Mouse (Mus musculus) myocyte (in vitro differentiated cells): Measurements from ENCODE around the gene Ankrd33b. TPM values are rescaled to one million over a fixed set of nuclear protein-coding genes. Genes with fewer than 3 reads are reported as not detected.
A peak's percentile ranks its signal among the peaks of the same experiment; 100 is the strongest.

ENCODE experiments used
- H3K27me3 ChIP-seq: one replicate; pipeline ENCODE4 v1.6.1; 2011; ENCODE audit not compliant: control insufficient read depth, insufficient read depth, insufficient read length
- H3K36me3 ChIP-seq: one replicate; pipeline ENCODE4 v1.6.1; 2011; ENCODE audit not compliant: control insufficient read depth, insufficient read depth
- H3K4me2 ChIP-seq: one replicate; pipeline ENCODE4 v1.6.1; 2011; ENCODE audit warnings: low read depth, control low read depth
- H3K4me3 ChIP-seq: one replicate; pipeline ENCODE4 v1.5.1; 2011; ENCODE audit warnings: mild to moderate bottlenecking, control low read depth, moderate library complexity
- H3K79me2 ChIP-seq: one replicate; pipeline ENCODE4 v1.6.1; 2011; ENCODE audit not compliant: control insufficient read depth, insufficient read depth
- H3ac ChIP-seq: one replicate; pipeline ENCODE4 v1.6.1; 2011; ENCODE audit not compliant: control insufficient read depth, insufficient read length
- CEBPB ChIP-seq: IDR thresholded peaks from 2 replicates; pipeline ENCODE4 v1.6.1; 2011; ENCODE audit warnings: mild to moderate bottlenecking, moderate library complexity; ENCODE audit not compliant: poor library complexity, insufficient read depth, severe bottlenecking
- E2F4 ChIP-seq: IDR thresholded peaks from one replicate; pipeline ENCODE4 v1.6.1; 2011; ENCODE audit warnings: mild to moderate bottlenecking, control low read depth, moderate library complexity; ENCODE audit not compliant: insufficient read depth
- MAX ChIP-seq: IDR thresholded peaks from one replicate; pipeline ENCODE4 v1.6.1; 2011; ENCODE audit warnings: low read depth, mild to moderate bottlenecking, control low read depth
- MYOD1 ChIP-seq, 3 experiments: IDR thresholded peaks; one replicate each; pipeline ENCODE4 v1.6.1; 2011; ENCODE audit warnings: control low read depth in 2 of 3, low read depth in 2 of 3, mild to moderate bottlenecking in 2 of 3, moderate library complexity in 1 of 3; ENCODE audit not compliant: insufficient read length in 2 of 3, control insufficient read depth in 1 of 3
- MYOG ChIP-seq, 3 experiments: IDR thresholded peaks; one replicate each; pipeline ENCODE4 v1.6.1; 2011; ENCODE audit warnings: control low read depth in 2 of 3, low read depth in 2 of 3, mild to moderate bottlenecking in 2 of 3; ENCODE audit not compliant: insufficient read length in 2 of 3, control insufficient read depth in 1 of 3, insufficient read depth in 1 of 3
- POLR2A ChIP-seq: IDR thresholded peaks from one replicate; pipeline ENCODE4 v1.6.1; 2011; ENCODE audit warnings: low read depth, mild to moderate bottlenecking, control low read depth, moderate library complexity; ENCODE audit not compliant: insufficient read length
- POLR2AphosphoS2 ChIP-seq: IDR thresholded peaks from one replicate; pipeline ENCODE4 v1.6.1; 2011; ENCODE audit warnings: low read depth, control low read depth; ENCODE audit not compliant: insufficient read length
- REST ChIP-seq: IDR thresholded peaks from one replicate; pipeline ENCODE4 v1.6.1; 2011; ENCODE audit warnings: mild to moderate bottlenecking, control low read depth, moderate library complexity; ENCODE audit not compliant: insufficient read depth, insufficient read length
- SRF ChIP-seq: IDR thresholded peaks from one replicate; pipeline ENCODE4 v1.6.1; 2011; ENCODE audit warnings: low read depth; ENCODE audit not compliant: control insufficient read depth, insufficient read length
- TCF12 ChIP-seq: IDR thresholded peaks from one replicate; pipeline ENCODE4 v1.6.1; 2011; ENCODE audit warnings: mild to moderate bottlenecking, control low read depth; ENCODE audit not compliant: poor library complexity, insufficient read depth, severe bottlenecking
- TCF3 ChIP-seq: IDR thresholded peaks from one replicate; pipeline ENCODE4 v1.6.1; 2011; ENCODE audit warnings: low read depth, control low read depth; ENCODE audit not compliant: insufficient read length
- USF1 ChIP-seq: IDR thresholded peaks from one replicate; pipeline ENCODE4 v1.6.1; 2011; ENCODE audit warnings: low read depth, mild to moderate bottlenecking, control low read depth, moderate library complexity
- polyA plus RNA-seq: library from polyadenylated mRNA; unstranded; fragments of >200 nt; fragmentation: generic; extraction: Trizol; gene quantifications from one replicate; pipeline ENCODE4 v1.2.1, GENCODE M21; 2012; ENCODE audit warnings: missing spikeins

Gene Ankrd33b
- polyA plus RNA-seq, 1 experiment = 5.7 TPM

DNA sequence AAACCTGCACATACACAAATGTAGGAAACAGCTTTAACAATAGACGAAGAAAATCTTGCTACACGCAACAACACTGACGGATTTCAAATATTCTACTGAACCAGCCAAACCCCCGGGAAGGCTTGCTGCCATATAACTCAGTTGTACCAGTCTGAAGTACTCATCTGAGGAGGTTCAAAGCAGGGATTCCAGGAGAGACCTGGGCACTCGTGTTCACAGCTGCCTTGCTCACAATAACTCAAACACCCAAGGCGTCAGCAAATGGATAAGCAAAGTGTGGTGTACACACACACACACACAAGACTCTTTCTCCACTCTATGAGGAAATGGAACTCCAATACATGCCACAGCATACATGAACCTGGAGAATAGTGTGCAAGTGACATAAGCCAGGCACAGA is 29.5 kb downstream of the Ankrd33b start:
- no peak for TF ChIP-seq TCF12
- no peak for TF ChIP-seq POLR2AphosphoS2
- TF ChIP-seq TCF3 = no peak
- no peak for TF ChIP-seq E2F4
- no peak for TF ChIP-seq POLR2A
- TF ChIP-seq REST = no peak
- no peak for TF ChIP-seq MYOG (IDR thresholded peaks at IDR 0.05; ENCODE audit: control insufficient read depth in 1 of 3, insufficient read depth in 1 of 3, insufficient read length in 2 of 3, low read depth in 2 of 3)
- no peak for TF ChIP-seq MYOD1 (IDR thresholded peaks at IDR 0.05; ENCODE audit: control insufficient read depth in 1 of 3, insufficient read length in 2 of 3, low read depth in 2 of 3)
- TF ChIP-seq SRF = no peak
- no peak for TF ChIP-seq CEBPB
- TF ChIP-seq MAX = no peak
- H3K27me3 ChIP-seq = no peaks in the 10 kb centered on the region
- peak overlapping the region; percentile 63 for H3K4me2 ChIP-seq

DNA sequence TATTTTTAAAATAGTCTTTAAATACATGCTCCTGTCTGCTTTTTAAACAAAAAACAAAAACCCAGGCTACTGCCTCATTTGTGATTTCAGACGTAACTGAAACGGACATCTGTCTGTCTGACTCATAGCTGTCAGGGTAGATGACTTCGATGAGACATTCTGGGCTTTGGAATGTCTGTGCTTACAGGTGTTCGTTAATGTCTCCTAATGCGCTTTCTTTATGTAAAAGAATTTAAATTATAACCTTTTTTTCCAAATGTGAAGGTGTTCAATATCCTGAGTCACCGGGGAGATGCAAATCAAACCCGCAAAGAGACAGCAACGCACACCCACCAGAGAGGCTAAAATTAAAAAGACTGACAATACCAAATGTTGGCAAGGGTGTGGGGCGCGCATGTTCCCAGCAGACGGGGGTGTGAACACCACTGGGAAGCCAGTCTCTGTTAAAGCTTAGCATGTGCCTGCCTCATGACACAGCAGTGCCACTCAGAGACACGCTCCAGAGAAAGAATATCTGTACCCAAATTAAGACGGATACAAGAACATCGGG is 30.3 kb downstream of the Ankrd33b start:
- Histone ChIP-seq H3K79me2 (peaks cover 42% of the 10 kb centered on the region), H3K27me3 (no peaks in the 10 kb centered on the region), H3ac (no peak overlapping the region), H3K4me2 (peak overlapping the region; percentile 71), H3K4me3 (no peak overlapping the region), H3K36me3 (no peaks in the 10 kb centered on the region)
- peak; percentile 20 for TF ChIP-seq POLR2AphosphoS2
- no peak for TF ChIP-seq SRF
- no peak for TF ChIP-seq REST
- TF ChIP-seq CEBPB = no peak
- TF ChIP-seq MYOD1 (IDR thresholded peaks at IDR 0.05; ENCODE audit: control insufficient read depth in 1 of 3, insufficient read length in 2 of 3, low read depth in 2 of 3) = peak; percentile 90 to 94 (median 92)
- TF ChIP-seq TCF3 = peak; percentile 3
- no peak for TF ChIP-seq USF1
- TF ChIP-seq POLR2A = peak; percentile 24
- TF ChIP-seq MYOG (IDR thresholded peaks at IDR 0.05; ENCODE audit: control insufficient read depth in 1 of 3, insufficient read depth in 1 of 3, insufficient read length in 2 of 3, low read depth in 2 of 3) = peak in 2 of 3 experiments; percentile 44 to 83
- peak; percentile 65 for TF ChIP-seq TCF12
- TF ChIP-seq E2F4 = no peak
- TF ChIP-seq MAX = peak; percentile 76

More for the DNA sequence above, 29.5 kb downstream of the Ankrd33b start:
- no peak overlapping the region for H3ac ChIP-seq
- H3K4me3 ChIP-seq = no peak overlapping the region
- H3K36me3 ChIP-seq = no peaks in the 10 kb centered on the region
- H3K79me2 ChIP-seq = peaks cover 35% of the 10 kb centered on the region

DNA sequence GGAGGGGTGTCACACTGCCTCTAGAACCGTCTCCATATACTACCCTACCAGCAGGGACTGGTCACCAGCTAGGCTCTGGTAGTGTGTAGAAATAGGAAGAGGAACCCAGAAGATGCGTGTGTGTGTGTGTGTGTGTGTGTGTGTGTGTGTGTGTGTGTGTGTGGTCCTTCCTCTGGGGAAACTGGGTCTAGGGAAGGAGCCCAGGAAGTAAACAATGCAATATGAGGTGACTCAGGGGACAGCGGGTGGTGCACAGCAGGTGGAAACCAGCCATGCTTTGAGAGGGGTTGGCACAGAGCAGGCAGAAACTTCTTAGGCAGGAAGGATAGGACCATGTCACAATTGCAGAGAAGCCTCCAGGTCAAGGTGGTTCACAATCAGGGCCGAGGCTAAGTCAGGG is 30.8 kb downstream of the Ankrd33b start:
- TF ChIP-seq MAX (no peak), CEBPB (no peak), MYOG (IDR thresholded peaks at IDR 0.05; ENCODE audit: control insufficient read depth in 1 of 3, insufficient read depth in 1 of 3, insufficient read length in 2 of 3, low read depth in 2 of 3) (peak; percentile 10 to 81 (median 42)), TCF12 (peak; percentile 4), MYOD1 (IDR thresholded peaks at IDR 0.05; ENCODE audit: control insufficient read depth in 1 of 3, insufficient read length in 2 of 3, low read depth in 2 of 3) (peak in 2 of 3 experiments; percentile 73 to 85)
- Histone ChIP-seq H3K4me3 (no peak overlapping the region), H3K4me2 (peak overlapping the region; percentile 71), H3K36me3 (no peaks in the 10 kb centered on the region), H3K27me3 (no peaks in the 10 kb centered on the region), H3K79me2 (peaks cover 40% of the 10 kb centered on the region), H3ac (no peak overlapping the region)

DNA sequence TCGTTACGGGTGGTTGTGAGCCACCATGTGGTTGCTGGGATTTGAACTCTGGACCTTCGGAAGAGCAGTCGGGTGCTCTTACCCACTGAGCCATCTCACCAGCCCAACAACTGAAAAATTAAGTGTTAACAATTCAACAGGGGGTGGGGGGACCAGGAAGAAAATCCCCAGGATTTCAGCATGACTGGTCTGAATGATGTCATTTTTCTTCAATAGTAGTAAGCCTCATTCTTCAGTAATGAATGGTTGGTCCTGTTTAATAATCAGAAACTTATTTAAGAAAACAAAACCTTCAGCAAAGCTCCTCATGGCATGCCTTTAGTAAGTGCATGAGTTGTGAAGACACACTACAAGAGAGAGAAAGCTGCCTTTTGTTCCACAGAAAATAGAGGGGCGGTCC is 32.7 kb downstream of the Ankrd33b start:
- no peak overlapping the region for H3ac ChIP-seq
- no peaks in the 10 kb centered on the region for H3K27me3 ChIP-seq
- no peaks in the 10 kb centered on the region for H3K36me3 ChIP-seq
- TF ChIP-seq REST (no peak), POLR2AphosphoS2 (no peak), USF1 (no peak), CEBPB (no peak), TCF12 (no peak), E2F4 (no peak), MYOD1 (IDR thresholded peaks at IDR 0.05; ENCODE audit: control insufficient read depth in 1 of 3, insufficient read length in 2 of 3, low read depth in 2 of 3) (no peak), MYOG (IDR thresholded peaks at IDR 0.05; ENCODE audit: control insufficient read depth in 1 of 3, insufficient read depth in 1 of 3, insufficient read length in 2 of 3, low read depth in 2 of 3) (no peak), MAX (no peak), POLR2A (no peak), SRF (no peak), TCF3 (no peak)
- H3K79me2 ChIP-seq = peaks cover 31% of the 10 kb centered on the region
- no peak overlapping the region for H3K4me3 ChIP-seq
- no peak overlapping the region for H3K4me2 ChIP-seq

DNA sequence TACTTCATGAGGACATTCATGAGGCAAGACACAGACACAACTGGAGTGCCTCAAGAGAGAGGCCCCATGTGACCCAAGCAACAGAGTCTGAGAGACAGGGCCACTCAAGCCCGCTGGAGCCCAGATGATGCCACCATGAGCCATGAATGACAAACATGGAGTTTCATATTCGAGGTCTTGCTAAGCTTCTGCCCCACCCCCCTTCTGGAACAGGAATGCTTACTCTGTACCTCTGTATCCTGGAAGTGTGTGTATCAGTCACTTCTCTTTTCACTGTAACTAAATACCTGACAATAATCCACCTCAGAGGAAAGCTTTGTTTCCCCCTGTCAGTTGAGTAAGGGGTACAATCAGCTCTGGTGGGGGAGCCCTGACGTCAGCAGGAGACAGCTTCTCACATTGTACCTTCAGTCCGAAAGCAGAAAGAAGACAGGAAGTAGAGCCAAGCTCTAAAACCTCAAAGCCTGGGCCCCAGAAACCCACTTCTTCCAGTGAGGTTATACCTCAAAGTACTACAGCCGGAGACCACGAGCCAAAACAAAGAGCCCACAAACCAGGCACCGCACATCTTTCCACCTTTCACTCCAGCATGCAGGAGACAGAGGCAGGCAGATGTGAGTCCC is 34.9 kb downstream of the Ankrd33b start:
- no peak overlapping the region for H3K4me3 ChIP-seq
- H3K27me3 ChIP-seq = no peaks in the 10 kb centered on the region
- no peak overlapping the region for H3ac ChIP-seq
- H3K4me2 ChIP-seq = no peak overlapping the region
- peaks cover 27% of the 10 kb centered on the region for H3K79me2 ChIP-seq
- no peaks in the 10 kb centered on the region for H3K36me3 ChIP-seq
- TF ChIP-seq TCF3 (no peak), USF1 (peak; percentile 49)
